Mouse (Mus musculus) frontal cortex, postnatal 10 days (tissue): ENCODE results near the gene Tmem182.

Source experiments
- DNase-seq, 2 experiments: peaks; one replicate each; pipeline ENCODE4 v3.0.0; 2022; ENCODE audit warnings: low spot score in 2 of 2, mixed read lengths in 1 of 2

The Tmem182 gene

DNA sequence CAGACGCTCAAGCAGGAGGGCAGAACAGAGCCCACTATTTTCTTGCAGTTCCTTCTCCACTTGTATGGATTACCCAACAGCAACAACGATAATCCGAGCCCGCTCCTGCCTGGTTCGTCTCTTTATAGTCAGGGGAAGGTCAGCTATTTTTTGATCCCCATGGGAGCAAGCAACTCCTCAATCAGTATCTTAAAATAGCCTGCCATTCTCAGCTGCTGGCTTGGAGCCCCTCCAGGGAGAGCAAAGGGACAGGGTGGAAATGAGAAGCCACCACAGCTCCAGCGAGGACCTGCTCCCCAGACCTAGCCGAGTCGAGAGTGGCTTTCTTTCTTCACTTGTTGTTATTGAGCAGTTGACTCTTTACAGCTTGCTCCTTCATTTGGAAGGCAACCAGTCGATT, at the start of gene Tmem182:
Gene Tmem182 (plus strand): TSS at position 251 of the 400 bp plus-strand sequence.
- DNase-seq: no peak

DNA sequence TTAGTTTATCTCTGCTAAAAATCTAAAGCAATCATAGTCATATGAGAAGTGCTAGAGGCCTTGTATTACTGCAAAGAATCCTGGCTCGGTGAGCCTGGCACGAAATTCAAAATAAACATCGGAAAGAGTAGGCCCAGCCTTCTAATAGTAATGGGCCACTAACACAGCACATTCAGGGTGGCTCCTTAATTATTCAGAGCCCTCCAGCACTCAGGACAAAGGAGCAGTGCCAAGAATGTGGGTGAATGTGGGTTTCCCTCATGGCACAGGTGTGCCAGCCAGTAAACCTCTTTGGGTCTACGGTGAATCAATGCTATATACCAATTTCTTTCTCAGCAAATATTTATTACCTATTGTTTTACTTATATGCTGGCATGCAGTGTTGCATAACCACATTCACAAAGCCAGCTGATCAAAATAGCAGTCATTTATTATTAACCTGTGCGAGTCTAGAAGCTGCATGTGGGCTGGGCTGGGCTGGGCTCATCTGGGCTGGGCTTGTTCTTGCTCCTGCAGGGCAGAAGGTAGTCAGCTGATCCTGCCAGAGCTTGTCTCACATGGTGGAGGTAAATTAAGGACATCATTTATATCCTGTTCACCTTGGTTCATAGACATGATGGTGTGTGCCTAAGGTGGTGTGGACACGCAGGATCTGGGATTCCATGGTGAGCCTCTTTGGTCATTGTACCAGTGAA, 45.5 kb upstream of the Tmem182 start:
- DNase-seq: no peak

DNA sequence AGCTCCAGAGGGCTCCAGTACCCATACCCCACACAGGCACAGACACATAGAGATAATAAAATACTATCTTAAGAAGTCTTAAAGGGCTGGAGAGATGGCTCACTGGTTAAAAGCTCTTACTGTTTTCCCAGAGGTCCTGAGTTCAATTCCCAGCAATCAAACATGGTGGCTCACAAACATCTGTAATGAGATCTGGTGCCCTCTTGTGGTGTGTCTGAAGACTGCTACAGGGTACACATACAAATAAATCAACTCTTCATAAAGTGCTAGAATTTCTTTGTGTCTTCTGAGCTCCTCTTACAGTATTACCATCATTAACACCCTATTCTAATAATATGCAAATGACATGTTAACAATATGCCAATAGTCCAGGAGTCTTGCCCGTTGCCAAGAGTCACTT, 41.4 kb upstream of the Tmem182 start:
- DNase-seq: no peak

- DNase-seq: no peak
These were observed 40.6 kb upstream of the Tmem182 start for GRCm38 (mm10) chr1:40764701-40765275.

- DNase-seq: no peak
These were observed 39.9 kb upstream of the Tmem182 start for GRCm38 (mm10) chr1:40765521-40765920.

DNA sequence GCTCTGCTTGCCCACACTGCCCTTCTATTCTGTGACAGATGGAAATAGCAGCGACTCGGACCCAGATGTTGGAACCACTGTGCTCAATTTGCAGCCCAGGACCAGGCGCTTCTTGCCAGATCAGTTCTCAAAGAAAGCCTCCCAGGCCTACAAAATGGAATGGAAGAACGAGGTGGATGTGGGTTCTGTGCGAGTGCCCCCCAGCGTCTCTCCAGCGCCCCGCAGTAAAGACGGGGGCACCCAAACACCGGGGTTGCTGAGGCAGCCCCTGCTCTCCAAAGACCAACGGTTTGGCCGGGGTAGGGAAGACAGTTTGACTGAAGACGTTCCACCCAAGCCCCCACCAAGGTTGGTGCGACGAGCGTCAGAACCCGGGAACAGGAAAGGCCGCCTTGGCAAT, 37.8 kb upstream of the Tmem182 start:
- no peak for DNase-seq

- DNase-seq: peak in 1 of 2 experiments; percentile 29
These were observed 36.8 kb upstream of the Tmem182 start for GRCm38 (mm10) chr1:40768606-40769005.

DNA sequence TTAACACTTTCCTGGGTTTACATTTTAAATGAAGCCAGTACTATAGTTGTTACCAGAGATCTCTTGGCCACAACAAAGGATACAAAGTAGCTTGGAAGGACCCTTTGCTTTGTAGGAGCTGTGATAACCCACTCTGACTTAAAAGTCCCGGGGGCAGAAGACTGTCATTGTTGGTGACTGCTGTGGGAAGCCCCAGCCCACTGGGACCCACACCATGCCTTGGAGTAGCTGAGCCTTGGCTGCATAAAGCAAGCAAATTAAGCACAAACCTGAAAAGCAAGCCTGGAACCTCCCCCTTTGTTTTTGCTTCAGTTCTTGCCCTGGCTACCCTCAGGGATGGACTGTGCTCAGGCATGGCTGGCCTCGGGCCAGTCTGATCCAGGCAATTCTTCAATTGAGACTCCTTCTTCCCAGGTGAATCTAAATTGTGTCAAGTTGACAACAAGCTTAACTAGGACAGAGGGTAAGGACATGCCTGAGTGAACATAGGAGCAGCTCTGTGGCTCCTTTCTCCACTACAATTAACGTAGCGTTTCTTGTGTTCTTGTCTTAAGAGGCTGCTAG, 36.0 kb upstream of the Tmem182 start:
- DNase-seq: no peak

DNA sequence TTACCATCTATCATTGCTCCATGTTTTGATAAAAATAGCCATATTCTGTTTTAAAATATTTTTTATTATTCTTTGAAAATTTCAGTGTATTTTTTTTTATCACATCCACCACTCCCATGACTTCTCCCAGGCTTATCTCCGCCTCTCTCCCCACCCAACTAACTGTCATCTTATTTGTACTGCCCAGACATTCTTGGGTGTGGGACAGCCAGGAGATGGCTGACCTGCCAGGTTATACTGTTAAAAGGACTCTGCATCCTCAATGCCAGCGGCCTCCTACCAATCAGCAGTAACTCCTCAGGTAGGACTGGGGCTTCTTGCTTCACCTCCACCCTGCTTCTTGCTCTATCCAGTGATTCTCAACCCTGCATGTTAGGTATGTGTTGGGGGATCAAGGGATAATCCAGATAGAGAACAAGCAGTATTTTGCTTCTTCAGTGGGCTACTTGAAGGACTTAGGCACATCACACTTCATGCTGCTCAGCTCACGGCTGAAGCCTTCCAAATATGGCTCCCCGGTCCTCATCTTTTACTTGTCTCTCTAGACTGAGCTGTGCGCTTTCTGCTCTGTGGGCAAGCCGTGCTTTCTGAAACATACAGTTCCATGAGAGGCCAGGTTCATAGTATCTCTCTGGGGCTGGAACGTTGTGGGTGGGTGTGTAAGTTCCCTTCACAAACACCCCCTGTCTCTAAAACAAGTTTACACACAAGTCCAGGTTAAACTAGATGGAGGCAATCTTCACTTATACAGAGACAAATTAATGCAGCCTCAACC, 34.0 kb upstream of the Tmem182 start:
- no peak for DNase-seq

DNA sequence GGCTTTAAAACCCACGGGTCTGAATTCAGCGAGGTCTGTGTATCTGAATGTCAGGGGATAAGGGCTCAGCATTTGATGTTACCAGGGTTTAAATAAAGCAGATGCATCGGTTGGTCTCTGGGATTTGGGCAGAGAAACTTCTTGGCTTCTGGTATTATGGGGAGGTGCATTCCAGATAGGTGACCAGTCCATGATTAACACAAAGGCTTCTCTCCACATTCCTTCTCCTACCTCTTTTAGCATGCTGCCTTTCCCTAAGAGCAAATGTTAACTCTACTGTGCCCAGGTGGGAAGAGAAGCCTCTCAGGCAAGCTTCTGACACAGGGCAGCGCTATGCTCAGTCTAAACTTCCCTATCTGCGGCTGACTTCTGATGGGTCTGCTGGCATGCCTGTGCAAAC, 32.2 kb upstream of the Tmem182 start:
- DNase-seq: no peak

- DNase-seq: no peak
These were observed 31.4 kb upstream of the Tmem182 start for GRCm38 (mm10) chr1:40774040-40774439.

GRCm38 (mm10) chr1:40776102-40776501, 29.3 kb upstream of the Tmem182 start:
- DNase-seq: no peak

DNA sequence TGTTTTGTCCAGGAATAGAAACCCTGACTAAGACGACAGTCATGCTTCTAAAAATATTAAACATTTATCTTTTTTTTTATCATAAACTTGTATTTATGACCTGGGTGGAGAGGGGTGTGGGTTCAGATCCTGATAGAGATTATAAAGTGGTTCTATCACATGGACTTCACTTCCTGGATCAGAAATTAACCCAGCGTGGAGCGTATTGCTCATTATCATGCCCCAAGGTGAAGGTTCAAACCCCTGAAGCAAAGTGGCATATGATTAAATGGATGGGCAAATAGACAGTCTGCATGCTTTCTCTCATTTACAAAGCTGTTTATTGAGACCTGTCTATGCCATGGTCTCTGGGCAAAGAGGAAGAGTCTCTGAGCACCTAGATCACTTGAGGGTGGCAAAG, 28.6 kb upstream of the Tmem182 start:
- DNase-seq: no peak

DNA sequence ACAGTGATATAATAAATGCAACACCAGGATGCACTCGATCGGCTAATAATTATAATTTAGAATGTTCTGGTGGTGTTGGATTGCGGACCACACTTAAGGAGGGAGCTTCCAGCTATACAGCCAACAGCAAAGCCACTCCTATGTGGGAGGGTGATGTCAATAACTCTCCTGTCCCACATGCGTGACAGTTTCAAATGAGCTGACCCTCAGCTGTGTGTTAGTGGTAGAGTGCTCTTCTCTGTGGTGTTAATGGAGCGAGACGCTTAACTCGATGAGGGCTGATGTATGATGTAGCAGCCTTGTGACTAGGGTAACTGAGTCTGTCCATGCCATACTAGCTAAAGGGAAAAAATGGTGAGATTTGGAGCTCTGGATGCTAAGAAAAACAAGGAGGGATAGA, 22.0 kb upstream of the Tmem182 start:
- DNase-seq: no peak

DNA sequence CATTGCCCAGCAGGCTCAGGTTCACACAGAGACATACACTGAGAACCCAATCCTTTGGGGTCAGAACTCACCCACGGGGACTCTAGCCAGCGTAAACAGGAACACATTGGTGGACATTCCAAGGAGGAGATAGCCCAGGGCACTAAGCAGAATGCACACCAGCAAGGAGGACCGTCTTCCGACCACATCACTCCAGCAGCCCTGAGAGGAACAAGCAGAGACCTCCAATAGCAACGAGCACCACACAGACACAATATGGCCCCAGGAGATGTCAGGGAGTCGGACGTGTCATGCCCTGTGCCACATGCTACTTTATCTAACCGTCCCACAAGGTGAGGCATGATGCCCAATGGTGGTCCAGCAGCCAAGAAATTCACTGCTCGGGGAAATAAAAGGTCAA, 21.1 kb upstream of the Tmem182 start:
- DNase-seq: no peak

- no peak for DNase-seq
These were observed 19.4 kb upstream of the Tmem182 start for GRCm38 (mm10) chr1:40785876-40786445.

GRCm38 (mm10) chr1:40788956-40789355, 16.4 kb upstream of the Tmem182 start:
- no peak for DNase-seq

- no peak for DNase-seq
These were observed 15.7 kb upstream of the Tmem182 start for GRCm38 (mm10) chr1:40789666-40790233.

DNA sequence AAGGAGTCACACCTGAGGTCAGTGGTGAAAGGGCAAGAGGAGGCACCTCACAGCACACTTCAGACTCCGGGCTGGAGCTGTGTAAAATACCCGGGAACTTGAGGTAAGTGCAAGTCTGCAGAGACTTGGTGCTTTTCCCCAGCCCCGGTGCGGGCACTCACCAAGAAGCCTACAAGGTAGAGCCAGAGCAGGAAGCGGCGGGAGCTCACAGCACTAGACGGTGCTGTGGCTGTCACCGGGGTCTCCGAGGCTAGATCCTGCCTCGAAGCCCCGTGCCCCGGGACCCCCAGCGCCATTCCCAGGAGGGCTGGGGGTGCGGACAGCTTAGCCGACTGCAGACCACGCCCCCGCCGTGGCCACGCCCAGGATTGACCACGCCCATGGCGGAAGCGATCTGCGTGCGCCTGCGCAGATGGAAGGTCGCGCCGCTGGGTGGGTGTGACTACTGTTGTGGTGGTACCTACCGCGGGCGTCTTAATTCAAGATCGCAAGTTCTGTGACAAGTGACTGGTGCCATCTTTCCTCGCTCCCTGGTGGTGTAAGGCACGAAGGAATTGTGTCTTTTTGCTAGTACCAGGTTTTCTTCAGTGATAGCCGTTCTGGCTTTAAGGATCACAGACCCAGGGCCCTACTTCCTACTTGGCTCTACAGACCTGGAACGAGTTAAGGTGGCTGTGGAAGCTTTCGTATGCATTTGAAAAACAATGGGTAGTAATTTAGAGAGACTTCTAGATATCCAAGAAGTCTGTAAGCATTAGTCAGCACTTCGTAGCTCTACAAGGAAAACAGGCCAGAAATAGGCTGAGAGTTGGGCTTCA, 14.9 kb upstream of the Tmem182 start, which contains the start of gene Mfsd9:
Gene Mfsd9 (minus strand): TSS at position 364 of the 818 bp plus-strand sequence.
- DNase-seq: peak; percentile 79 to 89

DNA sequence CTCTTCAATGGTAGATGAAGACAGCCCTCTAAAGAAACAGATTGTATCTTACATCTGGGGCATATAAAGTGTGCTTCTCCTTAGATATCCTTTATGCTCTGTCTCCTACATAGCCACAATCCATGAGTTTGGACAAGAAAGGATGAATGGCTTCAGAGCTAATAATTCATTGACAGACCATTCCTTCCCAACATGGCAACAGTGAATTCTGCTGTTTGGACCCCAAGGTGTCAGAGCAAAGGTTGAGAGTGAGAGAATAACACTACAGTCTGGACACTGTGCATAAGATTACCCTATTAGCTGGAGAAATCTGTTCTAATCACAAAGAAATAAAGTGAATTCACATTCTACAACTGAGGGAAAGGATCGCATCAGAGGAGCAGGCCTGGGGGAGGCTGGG, 9.9 kb upstream of the Tmem182 start:
- no peak for DNase-seq

DNA sequence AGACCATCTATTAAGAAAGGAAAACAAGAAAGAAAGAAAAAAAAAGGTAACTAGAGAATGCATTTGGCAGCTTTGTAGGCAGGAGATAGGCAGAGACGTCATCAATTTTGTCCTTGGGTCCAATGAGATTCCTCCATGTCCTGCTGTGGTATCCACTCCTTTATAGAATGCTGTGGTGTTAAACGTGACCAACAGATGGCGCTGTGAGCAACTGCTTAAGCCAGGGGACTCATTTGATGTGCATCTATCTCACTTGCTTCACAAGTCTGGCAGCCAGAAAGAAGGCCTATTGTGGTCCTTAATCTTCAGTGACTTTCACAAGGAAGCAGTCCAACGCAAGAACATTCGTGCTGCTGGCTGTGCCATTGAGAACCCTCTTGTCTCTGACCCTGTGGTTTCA, 8.1 kb upstream of the Tmem182 start:
- DNase-seq: peak in 1 of 2 experiments; percentile 53
